Mouse (Mus musculus) left cerebral cortex, adult 11 months (tissue): ENCODE data around the gene Etl4.

ENCODE experiments used
- DNase-seq: peaks from one replicate; pipeline ENCODE4 v3.0.0; 2022; ENCODE audit warnings: low spot score

Gene Etl4

GRCm38 (mm10) chr2:20711024-20711423, 801.4 kb downstream of the Etl4 start:
- DNase-seq, result no peak

GRCm38 (mm10) chr2:20719105-20719504, 809.5 kb downstream of the Etl4 start:
- no peak for DNase-seq

- DNase-seq, result no peak
Measured at GRCm38 (mm10) chr2:20721098-20721497, 811.5 kb downstream of the Etl4 start.

GRCm38 (mm10) chr2:20722165-20722991, 812.8 kb downstream of the Etl4 start:
- DNase-seq, result no peak

GRCm38 (mm10) chr2:20723990-20724745, 814.6 kb downstream of the Etl4 start:
- no peak for DNase-seq

GRCm38 (mm10) chr2:20726974-20727373, 817.4 kb downstream of the Etl4 start:
- no peak for DNase-seq

GRCm38 (mm10) chr2:20727752-20728438, 818.3 kb downstream of the Etl4 start:
- no peak for DNase-seq

- DNase-seq, result no peak
Measured at GRCm38 (mm10) chr2:20735444-20735843, 825.9 kb downstream of the Etl4 start.

- no peak for DNase-seq
Measured at GRCm38 (mm10) chr2:20736324-20737015, 826.9 kb downstream of the Etl4 start.

GRCm38 (mm10) chr2:20737112-20737808, 827.7 kb downstream of the Etl4 start:
- no peak for DNase-seq

- no peak for DNase-seq
Measured at GRCm38 (mm10) chr2:20737837-20738236, 828.3 kb downstream of the Etl4 start.

- DNase-seq, result no peak
Measured at GRCm38 (mm10) chr2:20747723-20748122, 838.1 kb downstream of the Etl4 start.

- no peak for DNase-seq
Measured at GRCm38 (mm10) chr2:20748481-20748880, 838.9 kb downstream of the Etl4 start.

GRCm38 (mm10) chr2:20749687-20750086, 840.1 kb downstream of the Etl4 start:
- DNase-seq, result no peak

GRCm38 (mm10) chr2:20753282-20754110, 843.9 kb downstream of the Etl4 start:
- no peak for DNase-seq

GRCm38 (mm10) chr2:20756964-20757363, 847.4 kb downstream of the Etl4 start:
- DNase-seq, result no peak

- no peak for DNase-seq
Measured at GRCm38 (mm10) chr2:20759045-20759662, 849.6 kb downstream of the Etl4 start.

- DNase-seq, result no peak
Measured at GRCm38 (mm10) chr2:20761320-20761719, 851.7 kb downstream of the Etl4 start.

GRCm38 (mm10) chr2:20761751-20762150, 852.2 kb downstream of the Etl4 start:
- no peak for DNase-seq
